Mouse (Mus musculus) 3134 (cell line): ENCODE results near the gene Fto.

ENCODE experiments used
- DNase-seq: peaks from one replicate; pipeline ENCODE4 v3.0.0-alpha.2; 2011; ENCODE audit warnings: low spot score; ENCODE audit not compliant: insufficient read length; ENCODE audit errors: extremely low read depth

The Fto gene

DNA sequence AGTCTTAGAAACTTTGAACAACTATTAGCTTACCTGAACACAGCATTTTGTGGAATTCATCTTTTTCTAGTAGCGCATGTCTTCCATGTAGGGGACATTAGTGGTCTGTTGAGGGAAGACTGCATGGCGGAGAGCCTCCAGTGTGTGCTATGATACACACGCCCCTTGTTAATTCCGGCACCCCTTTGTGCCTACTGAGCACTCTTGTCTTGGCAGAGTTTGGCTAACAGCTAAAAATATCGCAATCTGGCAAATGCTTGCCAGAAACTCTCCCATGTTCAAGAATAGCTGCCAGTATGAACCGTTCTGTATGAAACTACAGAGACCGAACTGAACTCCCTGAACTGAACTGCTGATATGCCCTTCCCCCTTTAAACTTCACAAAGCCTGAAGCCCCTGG, 10.2 kb downstream of the Fto start:
- DNase-seq = no peak

DNA sequence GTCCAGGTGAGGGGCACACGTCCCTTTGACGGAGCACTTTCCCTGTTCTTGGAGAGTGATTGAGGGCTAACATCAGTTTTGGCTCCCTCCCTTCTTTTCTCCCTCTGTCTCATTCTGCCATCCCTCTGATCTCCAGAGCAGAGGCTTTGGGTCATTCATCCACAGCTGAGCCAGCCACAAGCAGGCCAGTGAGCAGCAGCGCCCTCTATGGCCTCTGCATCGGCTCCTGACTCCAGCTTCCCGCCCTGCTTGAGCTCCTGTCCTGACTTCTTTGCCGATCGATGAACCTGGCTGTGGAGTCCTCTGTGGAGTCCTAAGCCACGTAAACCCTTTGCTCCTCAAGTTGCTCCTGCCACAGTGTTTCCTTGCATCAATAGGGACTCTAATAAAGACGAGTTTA, 10.9 kb downstream of the Fto start:
- no peak for DNase-seq

- no peak for DNase-seq
These were observed 11.6 kb downstream of the Fto start for GRCm38 (mm10) chr8:91324916-91325315.

- no peak for DNase-seq
These were observed 12.7 kb downstream of the Fto start for GRCm38 (mm10) chr8:91326018-91326417.

DNA sequence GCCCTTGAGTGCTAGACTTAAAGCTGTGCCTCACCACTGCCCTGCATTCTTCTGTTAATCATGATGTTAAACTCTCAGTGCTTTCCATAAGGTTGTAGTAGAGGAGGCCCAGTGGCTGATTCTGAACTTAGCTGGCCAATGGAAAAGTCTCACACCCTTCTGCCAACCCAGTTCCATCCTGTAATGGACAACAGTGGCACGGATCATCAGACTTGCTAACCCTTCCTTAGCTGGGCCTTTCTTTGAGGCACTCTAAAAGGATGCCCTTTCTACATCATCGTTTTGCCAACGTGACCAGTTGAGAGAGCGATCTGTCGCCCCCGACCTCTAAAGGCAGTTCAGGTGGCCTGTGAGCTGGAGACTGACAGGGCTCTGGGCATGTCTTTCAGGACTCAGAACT, 13.6 kb downstream of the Fto start:
- DNase-seq = no peak

DNA sequence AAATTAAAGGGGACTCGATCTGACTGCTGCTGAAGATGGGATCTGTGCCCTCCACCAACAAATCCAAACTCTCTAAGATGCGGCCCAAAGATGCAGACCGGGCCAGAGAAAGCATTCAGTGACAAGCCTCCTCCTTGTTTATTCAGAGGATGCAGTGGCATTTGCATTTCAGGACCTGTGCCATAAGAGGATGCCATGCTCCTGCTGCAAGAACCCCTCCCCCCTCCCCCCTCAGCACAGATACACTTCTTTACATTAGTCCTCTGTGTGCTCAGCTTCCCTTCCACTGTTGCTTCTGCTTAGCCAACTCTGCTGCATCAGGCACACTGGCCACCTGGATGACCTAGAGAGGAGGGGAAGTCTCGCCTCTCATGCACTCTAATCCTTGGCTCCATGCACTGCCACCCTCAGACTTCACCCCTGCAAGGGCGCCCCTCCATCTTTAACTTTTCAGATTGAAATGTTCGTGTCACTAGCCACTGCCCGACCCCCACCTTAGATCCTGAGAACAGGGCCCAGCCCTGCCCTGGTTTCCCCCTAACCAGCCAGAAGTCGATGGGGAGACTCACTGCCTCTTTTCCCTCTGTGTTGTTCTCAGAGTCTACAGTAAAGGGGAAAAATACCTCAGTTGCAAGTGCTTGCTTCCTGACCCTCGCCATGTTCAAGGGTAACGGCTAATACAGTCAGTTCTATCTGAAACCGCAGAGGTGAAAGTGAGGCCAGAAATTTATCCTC, 14.3 kb downstream of the Fto start:
- DNase-seq = no peak

DNA sequence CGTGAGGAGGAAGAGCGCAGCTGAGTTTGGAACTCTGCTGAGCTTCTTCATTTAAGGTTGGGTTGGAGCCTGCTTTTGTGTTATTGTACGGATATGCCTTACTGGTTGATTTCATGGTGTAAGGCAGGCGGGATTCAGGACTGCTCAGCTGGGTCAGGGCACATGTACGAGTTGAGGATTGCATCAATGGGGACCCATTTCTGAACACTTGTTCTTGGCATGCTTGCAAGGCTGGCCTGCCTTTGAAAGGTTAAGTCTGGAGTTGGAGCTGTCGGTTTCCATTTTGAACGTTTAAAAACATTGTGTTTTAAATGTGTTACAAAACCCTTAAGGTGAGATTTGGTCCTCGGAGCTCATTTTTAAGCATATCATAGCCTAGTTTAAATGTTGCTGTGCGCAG, 15.7 kb downstream of the Fto start:
- no peak for DNase-seq

DNA sequence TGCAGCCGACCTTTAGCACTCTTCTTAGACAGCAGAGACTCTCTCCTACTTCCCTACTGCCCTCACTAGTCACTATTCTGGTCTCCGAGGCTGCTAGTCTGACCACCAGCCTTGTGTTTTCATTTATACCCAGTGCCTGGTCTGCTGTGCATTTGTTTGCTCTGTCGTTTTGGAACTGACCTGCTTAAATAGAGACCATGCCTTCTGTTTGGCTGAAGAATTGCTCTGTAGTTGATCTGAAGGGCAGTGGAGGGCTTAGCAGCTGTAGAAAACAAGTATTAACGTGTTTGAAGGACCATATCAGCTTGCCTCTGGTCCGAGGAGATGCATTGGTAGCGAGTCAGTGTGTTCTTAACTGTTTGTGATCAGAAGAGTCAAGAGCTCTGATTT, 16.1 kb downstream of the Fto start:
- DNase-seq = no peak

GRCm38 (mm10) chr8:91338389-91339154, 25.2 kb downstream of the Fto start:
- DNase-seq = no peak

DNA sequence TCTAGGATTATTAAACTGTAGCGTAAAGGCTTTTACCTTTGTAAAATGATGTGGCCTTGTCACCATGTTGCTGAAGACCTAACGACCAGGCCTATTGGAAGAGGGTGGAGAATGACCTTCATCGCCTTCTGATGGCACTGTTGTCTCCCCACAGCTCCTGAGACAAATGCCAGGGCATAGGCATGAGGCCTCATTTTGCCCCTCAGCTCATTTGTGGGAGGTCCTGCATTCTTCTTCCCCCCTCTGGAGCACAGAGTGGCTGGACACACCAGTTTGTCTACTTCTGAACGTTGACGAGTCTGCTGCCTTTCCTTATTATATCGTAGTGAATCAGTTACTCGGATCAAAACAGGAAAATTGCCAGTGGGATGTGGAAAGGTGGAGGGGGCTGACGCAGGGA, 26.3 kb downstream of the Fto start:
- DNase-seq = no peak

- no peak for DNase-seq
These were observed 27.4 kb downstream of the Fto start for GRCm38 (mm10) chr8:91340746-91341145.

- no peak for DNase-seq
These were observed 28.9 kb downstream of the Fto start for GRCm38 (mm10) chr8:91342196-91342595.

GRCm38 (mm10) chr8:91342798-91343197, 29.5 kb downstream of the Fto start:
- DNase-seq = no peak

- no peak for DNase-seq
These were observed 31.3 kb downstream of the Fto start for GRCm38 (mm10) chr8:91344659-91345058.

- DNase-seq = no peak
These were observed 33.8 kb downstream of the Fto start for GRCm38 (mm10) chr8:91347146-91347545.

GRCm38 (mm10) chr8:91347595-91347994, 34.3 kb downstream of the Fto start:
- no peak for DNase-seq

DNA sequence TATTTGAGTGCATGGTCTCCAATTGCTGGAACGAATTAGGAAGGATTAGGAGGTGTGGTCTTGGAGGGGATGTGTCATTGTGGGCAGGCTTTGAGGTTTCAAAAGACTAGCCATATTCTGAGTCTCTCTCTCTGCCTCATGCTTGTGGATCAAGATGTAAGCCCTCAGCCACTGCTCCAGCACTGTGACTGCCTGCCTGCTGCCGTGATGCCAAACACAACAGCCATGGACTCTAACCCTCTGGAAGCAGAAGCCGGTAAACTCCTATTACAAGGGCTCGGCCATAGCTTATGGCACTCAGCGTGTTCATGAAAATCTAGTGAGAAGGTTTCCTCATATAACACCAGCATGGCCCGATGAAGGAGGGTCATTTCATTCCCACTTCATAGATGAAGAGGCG, 36.5 kb downstream of the Fto start:
- DNase-seq = no peak

- no peak for DNase-seq
These were observed 37.3 kb downstream of the Fto start for GRCm38 (mm10) chr8:91350628-91351027.

DNA sequence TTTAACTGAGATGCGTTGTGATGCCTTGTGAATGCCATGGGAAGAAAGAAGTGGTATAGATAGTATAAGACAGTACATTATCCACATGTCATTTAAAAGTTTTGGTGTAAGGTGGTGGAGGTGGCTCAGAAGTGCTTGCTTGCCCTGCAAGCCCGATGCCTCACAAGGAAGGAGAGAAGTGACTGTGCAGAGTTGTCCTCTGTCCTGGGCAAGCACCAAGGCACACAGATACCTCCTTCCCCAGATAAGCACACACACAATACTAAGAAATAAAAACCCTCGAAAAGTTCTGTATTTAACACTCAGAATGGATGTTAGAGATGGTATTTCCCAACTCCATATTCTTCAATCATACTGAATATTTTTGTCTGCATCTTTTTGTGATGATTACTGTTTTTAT, 39.3 kb downstream of the Fto start:
- no peak for DNase-seq

DNA sequence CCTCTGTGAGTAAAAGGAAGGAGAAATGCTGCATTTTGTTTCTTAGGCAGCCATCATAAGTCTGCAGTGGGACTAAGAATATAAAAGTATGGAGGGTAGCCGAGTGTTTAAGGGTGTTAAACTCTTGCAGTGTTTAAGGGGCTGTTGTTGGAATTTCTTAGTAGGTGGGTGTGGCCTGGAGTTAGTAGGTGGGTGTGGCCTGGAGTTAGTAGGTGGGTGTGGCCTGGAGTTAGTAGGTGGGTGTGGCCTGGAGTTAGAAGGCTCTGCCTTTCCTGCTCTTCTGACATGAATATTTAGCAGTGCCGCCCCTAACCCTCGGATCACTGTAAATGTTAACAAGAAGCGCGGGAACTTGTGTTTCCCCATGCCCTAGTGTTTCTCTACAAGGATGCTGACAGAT, 39.7 kb downstream of the Fto start:
- no peak for DNase-seq

DNA sequence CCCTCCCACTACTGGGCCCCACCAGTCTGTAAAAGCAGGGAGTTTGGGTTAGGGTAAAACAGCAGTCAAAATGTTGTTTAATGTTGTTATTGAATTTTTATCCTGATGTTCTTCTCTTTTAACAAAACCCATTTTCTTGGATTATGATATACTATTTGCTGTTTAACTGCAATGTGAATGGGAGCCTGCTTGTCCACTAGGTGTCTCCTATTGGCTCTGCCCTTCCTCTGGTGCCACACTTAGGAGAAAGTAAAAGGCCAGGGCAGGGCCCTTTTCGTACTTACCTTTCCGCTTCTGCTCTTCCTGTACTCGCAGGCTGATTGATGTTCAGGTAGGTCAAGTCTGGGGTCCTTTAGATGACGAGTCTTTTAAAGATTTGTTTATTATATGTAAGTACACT, 40.6 kb downstream of the Fto start:
- DNase-seq = no peak

GRCm38 (mm10) chr8:91355301-91355905, 42.1 kb downstream of the Fto start:
- no peak for DNase-seq
